Mouse (Mus musculus) heart, adult 2 months (tissue): ENCODE measurements around the gene Cfap97.

Experiments used
- CTCF ChIP-seq: fragments of 200-600 bp; IDR thresholded peaks from 2 replicates; pipeline ENCODE4 v1.8.1; 2022; ENCODE audit warnings: antibody characterized with exemption, mild to moderate bottlenecking, moderate library complexity
- EP300 ChIP-seq: fragments of 200-500 bp; IDR thresholded peaks from 2 replicates; pipeline ENCODE4 v1.6.1; 2011; ENCODE audit warnings: low read depth, low read length, control low read depth; ENCODE audit not compliant: insufficient read depth
- POLR2A ChIP-seq: fragments of 200-500 bp; IDR thresholded peaks from 2 replicates; pipeline ENCODE4 v1.6.1; 2011; ENCODE audit warnings: mild to moderate bottlenecking, low read depth, low read length, control low read depth; ENCODE audit not compliant: insufficient read depth

DNA sequence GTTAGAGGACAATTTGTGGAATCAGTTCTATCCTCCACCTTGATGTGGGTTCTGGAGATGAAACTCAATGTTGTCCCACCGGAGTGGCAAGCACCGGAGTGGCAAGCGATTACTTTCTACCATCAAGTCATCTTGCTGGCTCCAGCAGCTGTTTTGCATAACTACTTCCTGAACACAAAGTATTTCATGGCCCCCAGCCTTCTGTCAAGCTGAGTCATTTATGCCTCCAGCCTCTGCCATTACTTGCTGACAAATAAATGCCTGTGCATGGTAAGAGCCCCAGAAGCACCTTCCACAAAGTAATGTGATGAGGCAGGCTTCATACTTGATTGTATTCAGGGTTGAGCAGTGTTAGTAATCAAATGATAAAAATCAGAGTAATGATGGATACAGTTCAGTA, 45.3 kb downstream of the Cfap97 start:
- no peak for TF ChIP-seq CTCF
- no peak for TF ChIP-seq POLR2A
- TF ChIP-seq EP300, result no peak
